Mouse (Mus musculus): ENCODE results near the gene Hps3.
"Not testable (repeated sequence)": the region's sequence is repeated elsewhere in the genome, so short reads cannot be mapped to it uniquely, and the experiment has no call there.

DNA sequence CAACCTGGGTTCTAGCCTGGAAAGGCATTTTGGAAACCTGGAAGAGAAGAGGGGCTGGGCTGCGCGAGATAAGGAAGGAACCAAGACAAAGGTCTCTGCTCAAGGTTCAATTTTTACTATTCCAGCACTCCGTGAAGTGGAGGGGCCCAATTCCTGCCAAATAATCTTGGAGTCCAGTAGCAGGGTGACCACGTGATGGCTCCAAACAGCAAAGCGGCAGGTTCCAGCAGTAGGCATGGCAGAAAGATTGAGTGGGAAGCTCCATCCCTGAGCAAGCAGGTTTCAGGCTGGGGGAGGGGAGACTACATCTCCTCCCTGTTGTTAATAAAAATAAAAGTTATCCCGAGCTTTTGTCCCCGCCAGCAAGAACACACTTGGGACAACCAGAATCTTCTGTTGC, 6.3 kb upstream of the Hps3 start:
- not testable (repeated sequence) for TF ChIP-seq GATA1, TAL1 (IDR thresholded peaks at IDR 0.05; ENCODE audit: low read length)

All from erythroblast, embryonic 14.5 days (primary cell).